Mouse (Mus musculus) midbrain, embryonic 15.5 days (tissue): ENCODE measurements at regions not wholly inside any gene's neighbourhood (a gene's known extent, or its start where the extent isn't known, plus 50 kb on each side); places are given as distances from the start of the nearest gene placed in this dataset.

Experiments used
- ATAC-seq: fragments of 200-750 bp; cut with Nextera tagmentation; replicated peaks from 2 replicates; pipeline ENCODE4 v1.8.0; 2017; ENCODE audit warnings: moderate TSS enrichment
- H3K27ac ChIP-seq: fragments of 300-500 bp; sonication (generic); 2 replicates; pipeline ENCODE4 v1.5.1; 2015; ENCODE audit warnings: mild to moderate bottlenecking, inconsistent platforms
- H3K27me3 ChIP-seq: fragments of 300-500 bp; sonication (generic); replicated peaks from 2 replicates; pipeline ENCODE4 v1.6.1; 2015; ENCODE audit warnings: inconsistent platforms
- H3K36me3 ChIP-seq: fragments of 300-500 bp; sonication (generic); replicated peaks from 2 replicates; pipeline ENCODE4 v1.6.1; 2015; ENCODE audit warnings: inconsistent platforms
- H3K4me1 ChIP-seq: fragments of 300-500 bp; sonication (generic); 2 replicates; pipeline ENCODE4 v1.6.1; 2015; ENCODE audit warnings: inconsistent platforms
- H3K4me2 ChIP-seq: fragments of 300-500 bp; sonication (generic); 2 replicates; pipeline ENCODE4 v1.6.1; 2015; ENCODE audit warnings: inconsistent platforms, mild to moderate bottlenecking, moderate library complexity
- H3K4me3 ChIP-seq: fragments of 300-500 bp; sonication (generic); 2 replicates; pipeline ENCODE4 v1.5.1; 2015; ENCODE audit warnings: mild to moderate bottlenecking, inconsistent platforms
- H3K9ac ChIP-seq: fragments of 300-500 bp; sonication (generic); 2 replicates; pipeline ENCODE4 v1.6.1; 2015; ENCODE audit warnings: mild to moderate bottlenecking, inconsistent platforms
- H3K9me3 ChIP-seq: fragments of 300-500 bp; sonication (generic); 2 replicates; pipeline ENCODE4 v1.6.1; 2016; ENCODE audit warnings: inconsistent platforms
- WGBS: fragments of 180-500 bp; shearing (Covaris S2); methylation state at CpG from one replicate; pipeline ENCODE4 v1.1.7; 2015; ENCODE audit warnings: mixed read lengths; 5-methylcytosine and 5-hydroxymethylcytosine counted together

DNA sequence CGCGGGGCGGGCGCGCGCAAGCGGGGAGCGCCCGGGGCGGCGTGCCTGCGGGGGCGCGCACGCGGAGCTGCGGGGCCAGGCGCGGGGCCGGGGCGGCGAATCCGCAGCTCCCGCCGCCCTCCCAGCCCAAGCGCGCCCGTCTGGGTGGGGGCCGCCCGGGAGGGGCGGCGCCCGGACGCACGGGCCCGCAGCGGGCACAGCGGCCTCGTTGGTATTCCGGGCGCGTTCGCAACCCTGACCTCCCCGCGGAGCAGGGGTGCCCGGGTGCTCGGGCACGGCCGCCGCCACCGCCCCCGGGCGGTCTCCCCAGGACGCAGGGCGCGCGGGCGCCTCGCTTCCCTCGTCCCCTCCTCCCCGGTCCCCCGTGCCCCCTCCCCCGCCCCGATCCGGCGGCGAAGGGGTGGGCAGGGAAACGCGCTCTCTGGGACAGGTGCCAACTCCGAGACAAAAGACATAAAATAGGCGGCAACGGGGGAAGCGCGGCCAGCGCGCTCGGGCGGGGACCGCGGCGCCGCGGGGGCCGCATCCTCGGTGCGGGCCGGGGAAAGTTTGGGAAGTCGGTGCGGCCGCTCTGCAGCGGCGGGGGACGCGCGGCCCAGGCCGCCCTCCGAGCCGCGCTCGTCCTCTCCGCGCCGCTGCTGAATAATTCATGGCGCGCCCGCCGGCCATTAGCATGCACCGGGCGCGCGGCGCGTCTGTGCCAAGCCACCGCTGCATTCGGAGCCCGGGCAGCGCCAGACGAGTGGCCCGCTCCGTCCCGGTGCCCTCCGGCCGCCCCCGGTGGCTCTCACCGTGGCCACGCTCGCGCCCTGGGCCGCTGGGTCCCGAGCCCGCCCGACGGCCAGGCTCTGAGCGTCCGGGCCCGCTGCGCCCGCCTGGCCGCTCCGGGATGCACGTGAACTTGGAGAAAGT lies 63.7 kb upstream of the Ppara start:
- under 1% methylated on average over 124 of the region's 141 CpGs for WGBS
- Histone ChIP-seq H3K9me3 (no peaks in the 10 kb centered on the region), H3K36me3 (no peaks in the 10 kb centered on the region), H3K4me2 (peak overlapping the region; percentile 66), H3K4me1 (peaks cover 56% of the 10 kb centered on the region), H3K27ac (peak overlapping the region; percentile 98), H3K4me3 (peak overlapping the region; percentile 82), H3K9ac (peak overlapping the region; percentile 88), H3K27me3 (peaks cover 26% of the 10 kb centered on the region)
- peak; percentile 75 for ATAC-seq

DNA sequence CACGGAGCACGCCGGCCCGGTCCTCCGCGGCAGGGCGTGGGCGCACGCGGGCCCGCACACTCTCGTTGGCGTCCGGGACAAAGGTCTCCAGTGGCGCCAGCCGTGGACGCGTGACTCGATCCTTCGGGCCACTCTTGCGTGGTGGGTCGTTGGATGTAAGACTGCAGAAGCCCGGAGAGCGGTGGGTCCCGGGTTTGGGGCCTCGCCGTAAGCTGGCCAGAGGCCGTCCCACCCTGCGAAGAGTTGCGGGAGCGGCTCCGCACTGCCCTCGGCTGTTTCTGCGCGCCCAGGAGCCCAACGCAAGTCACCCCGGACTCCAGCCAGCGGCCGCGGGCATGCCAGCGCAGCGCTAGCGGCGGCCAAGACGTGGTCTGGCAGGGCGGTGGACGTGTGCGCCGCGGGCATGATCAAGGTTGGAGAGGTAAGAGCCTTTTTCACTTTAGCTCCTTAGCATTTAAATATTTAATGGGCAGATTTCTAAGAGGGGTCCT lies 63.0 kb upstream of the Ppara start:
- peak overlapping the region; percentile 66 for H3K4me2 ChIP-seq
- peaks cover 21% of the 10 kb centered on the region for H3K27me3 ChIP-seq
- H3K4me3 ChIP-seq, result peak overlapping the region; percentile 82
- ATAC-seq, result no peak; the same call in 1 of the 2 replicates
- H3K36me3 ChIP-seq, result no peaks in the 10 kb centered on the region
- H3K4me1 ChIP-seq, result peaks cover 59% of the 10 kb centered on the region
- peak overlapping the region; percentile 98 for H3K27ac ChIP-seq
- H3K9me3 ChIP-seq, result no peaks in the 10 kb centered on the region
- peak overlapping the region; percentile 88 for H3K9ac ChIP-seq
- WGBS, result 2% methylated on average over 50 of the region's 50 CpGs

DNA sequence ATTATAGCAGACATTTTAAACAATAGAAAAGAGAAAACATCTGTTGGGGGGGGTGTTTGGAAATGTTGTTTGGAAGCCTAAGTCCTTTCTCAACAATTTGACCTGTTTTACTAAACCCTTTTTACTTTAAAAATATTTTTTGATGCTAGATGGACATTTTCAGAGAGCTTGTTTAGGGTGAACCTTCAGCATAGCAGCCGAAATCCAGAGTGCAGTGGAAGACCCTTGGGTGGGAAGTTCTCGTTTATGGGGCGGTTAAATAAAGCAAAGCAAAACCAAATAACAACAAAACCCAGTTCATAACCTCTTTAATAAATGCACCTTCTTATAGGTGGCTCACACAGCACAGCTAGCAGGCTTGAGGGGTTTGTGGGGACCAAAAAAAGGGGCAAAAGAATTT lies 62.4 kb upstream of the Ppara start:
- peaks cover 64% of the 10 kb centered on the region for H3K4me1 ChIP-seq
- H3K36me3 ChIP-seq, result no peaks in the 10 kb centered on the region
- peak overlapping the region; percentile 98 for H3K27ac ChIP-seq
- H3K9me3 ChIP-seq, result no peaks in the 10 kb centered on the region
- peak overlapping the region; percentile 88 for H3K9ac ChIP-seq
- ATAC-seq, result no peak
- 70% methylated on average over 3 of the region's 3 CpGs for WGBS
- H3K4me3 ChIP-seq, result peak overlapping the region; percentile 82
- H3K4me2 ChIP-seq, result peak overlapping the region; percentile 66
- peaks cover 18% of the 10 kb centered on the region for H3K27me3 ChIP-seq

DNA sequence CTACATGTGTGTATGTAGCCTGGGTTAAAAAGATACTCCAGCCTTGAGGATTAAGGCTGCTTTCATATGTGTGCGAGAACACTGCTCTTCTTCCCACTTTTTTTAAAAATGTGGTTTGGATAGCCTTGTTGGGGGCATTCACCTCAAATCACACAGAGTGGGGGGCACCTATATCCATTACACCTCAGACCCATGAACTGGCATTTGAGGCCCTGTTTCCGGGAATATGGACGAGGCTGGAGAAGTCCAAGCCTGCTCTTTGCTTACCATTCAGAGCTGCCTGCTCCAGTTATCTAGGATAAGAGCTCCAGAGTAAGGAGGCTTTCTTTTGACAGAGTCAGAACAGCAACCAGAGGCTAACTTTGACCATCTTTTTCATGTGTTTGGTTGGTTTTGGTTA lies 61.9 kb upstream of the Ppara start:
- Histone ChIP-seq H3K4me2 (peak overlapping the region; percentile 66), H3K9me3 (no peaks in the 10 kb centered on the region), H3K4me1 (peaks cover 69% of the 10 kb centered on the region), H3K4me3 (peak overlapping the region; percentile 82), H3K27ac (peak overlapping the region; percentile 98), H3K9ac (peak overlapping the region; percentile 88), H3K36me3 (no peaks in the 10 kb centered on the region), H3K27me3 (peaks cover 18% of the 10 kb centered on the region)
- 47% methylated on average over 3 of the region's 3 CpGs for WGBS
- no peak for ATAC-seq

DNA sequence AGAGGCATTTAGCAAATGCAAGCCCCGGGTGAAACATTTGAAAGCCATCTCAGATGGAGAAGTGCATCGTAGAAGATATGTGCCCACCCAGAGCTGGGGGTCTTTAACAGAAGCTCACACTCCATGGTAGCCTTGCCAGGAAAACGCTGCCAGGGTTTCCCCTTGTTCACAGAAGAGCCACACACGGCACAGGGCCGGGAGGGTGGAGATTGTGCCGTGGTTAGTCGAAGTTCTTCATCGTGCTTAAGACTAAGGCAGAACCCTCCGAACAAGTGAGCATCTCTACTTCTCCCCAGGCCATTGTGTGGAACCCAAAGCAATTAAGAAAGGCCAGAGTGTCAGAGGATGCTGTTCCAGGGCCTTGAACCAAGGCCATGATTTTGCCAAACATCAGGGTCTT lies 61.3 kb upstream of the Ppara start:
- H3K9ac ChIP-seq, result peak overlapping the region; percentile 41
- H3K27ac ChIP-seq, result peak overlapping the region; percentile 39
- no peaks in the 10 kb centered on the region for H3K36me3 ChIP-seq
- H3K4me1 ChIP-seq, result peaks cover 74% of the 10 kb centered on the region
- H3K27me3 ChIP-seq, result peaks cover 18% of the 10 kb centered on the region
- WGBS, result 61% methylated on average over 9 of the region's 9 CpGs
- ATAC-seq, result no peak
- H3K4me2 ChIP-seq, result peak overlapping the region; percentile 66
- H3K4me3 ChIP-seq, result peak overlapping the region; percentile 82
- H3K9me3 ChIP-seq, result no peaks in the 10 kb centered on the region

DNA sequence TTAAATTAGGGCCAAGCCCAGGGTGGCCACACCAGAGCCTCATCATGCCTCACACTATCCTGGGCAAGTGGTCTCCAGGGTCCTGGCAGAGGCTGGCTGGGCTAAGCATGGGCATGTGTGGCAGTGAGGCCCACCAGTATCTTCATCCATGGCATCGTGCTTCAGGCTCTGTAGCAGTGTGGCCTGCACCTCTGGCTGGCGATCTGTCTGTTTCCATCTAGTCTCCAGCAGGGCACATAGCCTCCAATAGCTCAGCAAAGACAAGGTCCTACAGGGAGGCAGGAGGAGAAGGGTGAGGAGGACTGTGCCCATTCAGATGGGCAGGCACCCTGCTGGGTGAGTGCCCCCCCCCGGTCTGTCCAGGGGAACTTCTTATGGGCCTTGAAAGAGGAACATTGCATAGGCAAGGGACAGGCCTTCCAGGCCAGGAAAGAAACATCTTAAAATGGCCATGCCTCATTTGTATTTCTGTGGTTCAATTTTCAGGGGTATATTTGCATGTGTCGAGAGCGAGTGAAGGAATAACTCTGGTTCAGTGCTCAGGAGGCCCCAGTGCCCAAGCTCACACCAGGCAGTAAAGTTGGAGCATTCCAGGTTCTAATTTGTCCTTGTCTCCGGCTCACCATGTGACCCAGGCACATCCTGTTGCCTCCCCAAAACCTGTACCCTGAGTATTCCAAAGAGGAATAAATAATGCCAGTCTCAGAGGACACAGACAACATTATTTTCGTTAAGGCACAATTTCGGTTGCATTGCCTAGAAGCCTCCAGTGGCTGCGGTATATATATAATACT lies 60.4 kb upstream of the Ppara start:
- ATAC-seq, result no peak
- peaks cover 67% of the 10 kb centered on the region for H3K4me1 ChIP-seq
- no peaks in the 10 kb centered on the region for H3K36me3 ChIP-seq
- H3K27me3 ChIP-seq, result peaks cover 11% of the 10 kb centered on the region; the same call in 1 of the 2 replicates
- H3K27ac ChIP-seq, result no peak overlapping the region
- peak overlapping the region; percentile 82 for H3K4me3 ChIP-seq
- 69% methylated on average over 9 of the region's 9 CpGs for WGBS
- H3K9ac ChIP-seq, result peak overlapping the region; percentile 41
- peak overlapping the region; percentile 66 for H3K4me2 ChIP-seq
- H3K9me3 ChIP-seq, result no peaks in the 10 kb centered on the region

DNA sequence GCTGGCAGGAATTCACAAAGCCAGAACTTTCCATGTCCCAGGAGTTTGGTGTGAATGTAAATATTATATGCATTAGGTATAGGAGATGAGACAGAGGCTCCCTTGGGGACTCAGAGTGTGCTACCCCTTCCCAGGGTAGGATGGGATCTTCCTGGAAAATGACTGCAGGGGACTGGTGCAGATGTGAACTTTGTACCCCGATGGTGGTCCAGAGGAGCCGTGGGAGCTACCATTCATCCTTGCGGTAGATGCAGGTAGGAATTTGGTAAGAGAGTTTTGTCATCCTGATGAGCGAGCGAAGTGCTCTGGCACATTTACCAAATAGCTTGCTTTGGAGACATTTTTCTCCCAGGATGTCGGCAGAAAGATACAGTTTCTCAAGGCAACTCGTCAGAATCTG lies 59.7 kb upstream of the Ppara start:
- Histone ChIP-seq H3K4me3 (peak overlapping the region; percentile 15), H3K4me2 (peak overlapping the region; percentile 37), H3K4me1 (peaks cover 65% of the 10 kb centered on the region), H3K27me3 (peaks cover 11% of the 10 kb centered on the region; the same call in 1 of the 2 replicates), H3K27ac (no peak overlapping the region; the same call in 1 of the 2 replicates), H3K9me3 (no peaks in the 10 kb centered on the region), H3K36me3 (no peaks in the 10 kb centered on the region), H3K9ac (no peak overlapping the region)
- ATAC-seq, result no peak
- WGBS, result 82% methylated on average over 7 of the region's 7 CpGs

DNA sequence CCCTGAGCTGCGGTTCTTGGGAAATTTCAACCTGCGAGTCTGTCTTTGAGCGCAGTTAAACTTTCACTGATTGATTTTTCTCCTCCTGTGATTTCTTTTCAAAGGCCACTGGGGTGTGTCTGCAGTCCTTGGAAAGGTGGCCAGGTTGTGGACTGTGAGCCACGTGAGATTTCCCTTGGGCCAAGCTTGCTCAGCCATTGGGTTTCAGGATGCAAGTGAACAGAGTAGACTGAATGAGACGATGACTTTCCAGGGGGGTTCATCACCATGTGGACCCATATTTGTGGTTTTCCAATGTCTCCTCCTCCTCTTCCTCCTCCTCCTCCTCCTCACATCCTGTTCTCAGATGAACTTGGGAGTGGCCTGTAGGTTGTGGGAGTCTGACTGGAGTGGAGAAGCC lies 59.0 kb upstream of the Ppara start:
- H3K9ac ChIP-seq, result no peak overlapping the region
- peaks cover 66% of the 10 kb centered on the region for H3K4me1 ChIP-seq
- peaks cover 11% of the 10 kb centered on the region; the same call in 1 of the 2 replicates for H3K27me3 ChIP-seq
- H3K27ac ChIP-seq, result no peak overlapping the region
- no peaks in the 10 kb centered on the region for H3K9me3 ChIP-seq
- no peak for ATAC-seq
- 76% methylated on average over 5 of the region's 5 CpGs for WGBS
- H3K36me3 ChIP-seq, result no peaks in the 10 kb centered on the region
- no peak overlapping the region for H3K4me3 ChIP-seq
- peak overlapping the region; percentile 37 for H3K4me2 ChIP-seq

DNA sequence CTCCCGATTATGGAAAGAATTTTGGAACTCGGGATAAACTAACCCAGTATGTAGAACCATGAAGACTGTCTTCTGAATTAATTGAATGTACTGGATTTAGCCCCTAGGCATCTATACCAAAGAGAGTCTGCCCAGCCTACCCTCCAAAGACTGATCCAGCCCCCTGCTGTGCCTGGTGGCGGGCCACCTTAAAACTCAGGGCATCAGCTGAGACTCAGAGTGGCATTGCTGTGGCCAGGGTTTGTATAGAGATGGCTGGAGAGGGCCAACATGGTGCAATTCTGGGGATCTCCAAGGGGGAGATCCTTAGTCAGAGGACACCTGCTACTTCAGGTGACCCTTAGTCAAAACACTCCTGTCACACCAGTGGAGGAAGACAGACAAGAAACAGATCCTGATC lies 58.6 kb upstream of the Ppara start:
- Histone ChIP-seq H3K4me3 (no peak overlapping the region), H3K9me3 (no peaks in the 10 kb centered on the region), H3K9ac (no peak overlapping the region), H3K27ac (no peak overlapping the region; the same call in 1 of the 2 replicates), H3K4me1 (peaks cover 70% of the 10 kb centered on the region), H3K36me3 (no peaks in the 10 kb centered on the region), H3K4me2 (peak overlapping the region; percentile 37), H3K27me3 (peaks cover 11% of the 10 kb centered on the region; the same call in 1 of the 2 replicates)
- 76% methylated on average over 3 of the region's 3 CpGs for WGBS
- no peak for ATAC-seq

DNA sequence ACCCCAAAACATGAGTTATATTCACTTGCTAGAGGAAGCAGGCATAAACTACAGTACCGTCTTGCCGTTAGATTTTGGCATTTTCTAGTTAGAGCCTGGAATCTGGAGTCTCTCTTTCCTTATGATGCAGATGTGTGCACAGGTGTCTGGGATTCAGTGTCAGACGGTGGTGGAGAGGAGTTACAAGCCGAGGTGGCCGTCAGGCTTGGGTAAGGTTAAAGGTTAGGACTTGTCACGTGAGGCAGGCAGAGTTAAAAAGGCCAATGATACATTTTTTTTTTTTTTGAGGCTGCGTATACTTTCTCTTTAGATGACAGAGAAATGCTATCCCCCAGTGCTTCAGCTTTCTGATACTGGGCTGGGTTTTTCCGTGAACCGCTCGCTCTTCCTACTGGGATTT lies 57.9 kb upstream of the Ppara start:
- Histone ChIP-seq H3K4me1 (peaks cover 67% of the 10 kb centered on the region), H3K4me3 (0 out of 2 replicates have a peak overlapping the region, but pooled peaks have one; percentile 2), H3K4me2 (peak overlapping the region; percentile 37), H3K27ac (no peak overlapping the region), H3K27me3 (peaks cover 11% of the 10 kb centered on the region; the same call in 1 of the 2 replicates), H3K9ac (peak overlapping the region; percentile 15; the same call in 1 of the 2 replicates), H3K9me3 (no peaks in the 10 kb centered on the region), H3K36me3 (no peaks in the 10 kb centered on the region)
- no peak for ATAC-seq
- 74% methylated on average over 10 of the region's 10 CpGs for WGBS

DNA sequence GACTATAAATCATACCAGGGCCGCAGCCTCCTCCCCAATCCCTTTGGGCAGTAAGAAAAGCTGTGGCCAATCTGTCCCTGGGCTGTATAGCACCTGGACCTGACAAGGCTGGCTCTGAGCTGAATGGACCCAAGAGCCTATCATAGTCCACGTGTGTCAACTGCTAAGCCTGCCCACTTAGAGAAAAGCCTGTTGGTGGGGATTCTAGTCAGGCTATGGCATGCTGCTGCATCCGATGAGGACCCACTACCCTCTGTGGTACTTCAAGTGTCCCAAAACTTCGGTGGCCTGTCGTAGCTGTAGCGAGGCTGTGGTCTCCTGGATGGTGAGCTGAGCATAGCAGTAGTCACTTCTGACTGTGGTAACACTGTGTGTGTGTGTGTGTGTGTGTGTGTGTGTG lies 57.4 kb upstream of the Ppara start:
- Histone ChIP-seq H3K9ac (no peak overlapping the region), H3K27me3 (peaks cover 11% of the 10 kb centered on the region; the same call in 1 of the 2 replicates), H3K4me2 (peak overlapping the region; percentile 37), H3K9me3 (no peaks in the 10 kb centered on the region), H3K4me3 (peak overlapping the region; percentile 8; the same call in 1 of the 2 replicates), H3K4me1 (peaks cover 64% of the 10 kb centered on the region), H3K36me3 (no peaks in the 10 kb centered on the region), H3K27ac (peak overlapping the region; percentile 74)
- no peak for ATAC-seq
- 74% methylated on average over 6 of the region's 6 CpGs for WGBS

DNA sequence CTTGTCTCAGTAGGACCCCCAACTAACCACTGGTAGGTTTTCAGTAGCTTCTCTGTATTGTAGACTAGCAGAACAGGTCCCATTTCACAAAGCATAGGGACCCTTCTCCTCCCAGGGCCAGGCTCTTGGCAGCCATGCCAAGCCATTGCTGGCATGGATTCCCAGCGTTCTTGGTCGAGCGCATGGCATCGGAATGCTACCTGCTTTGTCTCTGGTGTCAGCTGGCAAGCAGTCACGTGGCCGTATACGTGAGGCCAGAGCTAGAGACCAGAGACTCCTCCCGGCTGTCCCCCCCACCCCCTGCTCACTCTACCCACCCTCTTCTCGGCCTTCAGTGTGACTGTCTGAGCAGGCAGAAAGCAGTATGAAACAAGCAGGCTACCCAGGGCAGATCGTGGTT lies 56.9 kb upstream of the Ppara start:
- peak; percentile 55 for ATAC-seq
- Histone ChIP-seq H3K27me3 (peaks cover 9% of the 10 kb centered on the region; the same call in 1 of the 2 replicates), H3K36me3 (no peaks in the 10 kb centered on the region), H3K27ac (peak overlapping the region; percentile 74), H3K4me1 (peaks cover 61% of the 10 kb centered on the region), H3K9me3 (no peaks in the 10 kb centered on the region), H3K9ac (no peak overlapping the region), H3K4me2 (peak overlapping the region; percentile 37), H3K4me3 (peak overlapping the region; percentile 12)
- whole genome bisulfite sequencing, result 73% methylated on average over 10 of the region's 10 CpGs
